Mouse (Mus musculus) hindbrain, postnatal 0 days (tissue): ENCODE results near the gene Atg2a. TPM values are rescaled to one million over a fixed set of nuclear protein-coding genes. Genes with fewer than 3 reads are reported as not detected.

Experiments
- ATAC-seq: fragments of 200-750 bp; cut with Nextera tagmentation; 2 replicates; pipeline ENCODE4 v1.8.0; 2017; ENCODE audit warnings: mild to moderate bottlenecking, moderate TSS enrichment, moderate library complexity
- DNase-seq: peaks from one replicate; pipeline ENCODE4 v3.0.0-alpha.2; 2015; ENCODE audit warnings: low spot score
- H3K27ac ChIP-seq: fragments of 300-500 bp; sonication (generic); 2 replicates; pipeline ENCODE4 v1.5.1; 2014; ENCODE audit warnings: mild to moderate bottlenecking
- H3K27me3 ChIP-seq: fragments of 300-500 bp; sonication (generic); 2 replicates; pipeline ENCODE4 v1.6.1; 2014; ENCODE audit warnings: low read length, mixed read lengths; ENCODE audit not compliant: insufficient read depth
- H3K36me3 ChIP-seq: fragments of 300-500 bp; sonication (generic); 2 replicates; pipeline ENCODE4 v1.6.1; 2014; ENCODE audit warnings: low read length, mixed read lengths; ENCODE audit not compliant: insufficient read depth
- H3K4me1 ChIP-seq: fragments of 300-500 bp; sonication (generic); 2 replicates; pipeline ENCODE4 v1.6.1; 2014; ENCODE audit warnings: antibody characterized with exemption, low read length, mixed read lengths; ENCODE audit not compliant: insufficient read depth
- H3K4me2 ChIP-seq: fragments of 300-500 bp; sonication (generic); 2 replicates; pipeline ENCODE4 v1.6.1; 2014; ENCODE audit warnings: low read depth, mild to moderate bottlenecking, low read length, moderate library complexity, mixed read lengths
- H3K4me3 ChIP-seq: fragments of 300-500 bp; sonication (generic); 2 replicates; pipeline ENCODE4 v1.5.1; 2014; ENCODE audit warnings: low read length
- H3K9ac ChIP-seq: fragments of 300-500 bp; sonication (generic); replicated peaks from 2 replicates; pipeline ENCODE4 v1.6.1; 2014; ENCODE audit warnings: mild to moderate bottlenecking, low read length, moderate library complexity, mixed read lengths
- H3K9me3 ChIP-seq: fragments of 300-500 bp; sonication (generic); 2 replicates; pipeline ENCODE4 v1.6.1; 2016; ENCODE audit warnings: low read length, mixed read lengths
- CTCF ChIP-seq: IDR thresholded peaks from 2 replicates; pipeline ENCODE4 v1.5.1; 2016; ENCODE audit warnings: antibody characterized with exemption, control low read depth, low read depth
- WGBS: fragments of 180-500 bp; shearing (Covaris S2); extraction: QIAGEN DNeasy Blood & Tissue Kit; methylation state at CpG from one replicate; pipeline ENCODE4 v1.1.7; 2014; 5-methylcytosine and 5-hydroxymethylcytosine counted together
- polyA plus RNA-seq: library from polyadenylated mRNA; unstranded; fragments of >200 nt; fragmentation: Nextera tagmentation; extraction: Ambion mirVana; gene quantifications from 2 replicates; pipeline ENCODE4 v1.2.1, GENCODE M21; 2015
- total RNA-seq: library from RNA; depleted of rRNA; stranded (reverse); fragments of >200 nt; gene quantifications from 2 replicates; pipeline ENCODE4 v1.2.3, GENCODE M21; 2014; rRNA removed

The Atg2a gene
- 38.7 and 43.4 TPM in 2 replicates for total RNA-seq
- polyA plus RNA-seq = 7.6 and 8.9 TPM in 2 replicates

DNA sequence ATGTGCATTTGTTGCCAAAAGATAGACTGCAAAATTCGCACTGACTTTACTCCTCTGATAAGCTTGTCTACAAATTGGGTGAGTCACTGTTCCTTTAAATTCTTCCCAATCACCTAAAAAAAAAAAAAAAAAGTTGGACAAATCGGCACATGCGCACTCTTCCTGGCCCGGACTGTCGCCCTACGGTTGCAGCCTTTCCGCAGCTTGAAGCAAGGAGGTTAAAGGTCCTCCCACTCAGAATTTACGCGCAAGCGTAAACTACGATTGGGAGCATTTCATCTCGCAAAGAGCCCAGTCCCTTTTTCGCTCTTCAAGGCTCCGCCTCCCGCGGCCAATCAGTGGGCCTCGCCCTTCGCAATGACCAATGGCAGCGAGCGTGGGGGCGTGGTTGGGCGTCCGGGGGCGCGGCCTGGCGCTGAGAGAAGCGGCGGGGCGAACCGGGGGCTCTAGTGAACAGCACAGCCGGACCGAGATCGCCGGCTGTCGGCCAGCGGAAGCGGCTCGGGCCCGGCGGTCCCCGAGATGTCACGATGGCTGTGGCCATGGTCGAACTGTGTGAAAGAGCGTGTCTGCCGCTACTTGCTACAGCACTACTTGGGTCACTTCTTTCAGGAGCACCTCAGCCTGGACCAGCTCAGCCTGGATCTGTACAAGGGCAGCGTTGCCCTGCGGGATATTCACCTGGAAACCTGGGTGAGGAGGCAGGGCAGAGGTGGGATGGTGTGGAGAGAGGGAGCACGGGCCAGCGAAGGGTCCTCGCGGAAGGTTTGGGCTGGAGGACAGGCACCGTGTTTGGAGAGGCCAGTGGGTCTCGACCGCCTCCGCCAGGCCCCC lies at the start of gene Atg2a:
Atg2a (plus strand) TSS at position 395 of the 834 bp plus-strand sequence.
- WGBS = under 1% methylated on average over 55 of the region's 55 CpGs
- Histone ChIP-seq H3K4me1 (peaks cover 8% of the 10 kb centered on the region; the same call in 1 of the 2 replicates), H3K9me3 (no peaks in the 10 kb centered on the region), H3K4me2 (peak within 1 kb of the TSS; percentile 79), H3K9ac (peak within 1 kb of the TSS; percentile 93), H3K36me3 (peaks cover 22% of the 10 kb centered on the region; the same call in 1 of the 2 replicates), H3K4me3 (peak within 1 kb of the TSS; percentile 86), H3K27me3 (no peaks in the 10 kb centered on the region), H3K27ac (peak within 1 kb of the TSS; percentile 77)
- peak; percentile 19 for TF ChIP-seq CTCF
- DNase-seq = peak; percentile 100
- peak; percentile 96 for ATAC-seq

GRCm38 (mm10) chr19:6204265-6204664 lies 37.2 kb upstream of the Atg2a start:
- WGBS = 79% methylated on average over 2 of the region's 2 CpGs
- ATAC-seq = no peak
- H3K9me3 ChIP-seq = no peaks in the 10 kb centered on the region
- H3K9ac ChIP-seq = no peak overlapping the region
- no peak for DNase-seq
- H3K27ac ChIP-seq = no peak overlapping the region
- H3K4me2 ChIP-seq = no peak overlapping the region
- no peak overlapping the region for H3K4me3 ChIP-seq
- no peaks in the 10 kb centered on the region for H3K27me3 ChIP-seq
- no peaks in the 10 kb centered on the region for H3K36me3 ChIP-seq
- H3K4me1 ChIP-seq = no peaks in the 10 kb centered on the region
- TF ChIP-seq CTCF = no peak

- H3K4me2 ChIP-seq = no peak overlapping the region
- H3K9me3 ChIP-seq = no peaks in the 10 kb centered on the region
- no peak overlapping the region for H3K9ac ChIP-seq
- H3K36me3 ChIP-seq = no peaks in the 10 kb centered on the region
- TF ChIP-seq CTCF = no peak
- H3K27me3 ChIP-seq = no peaks in the 10 kb centered on the region
- WGBS = 70% methylated on average over 5 of the region's 5 CpGs
- DNase-seq (no peak), ATAC-seq (no peak)
- no peaks in the 10 kb centered on the region for H3K4me1 ChIP-seq
- no peak overlapping the region for H3K27ac ChIP-seq
- no peak overlapping the region for H3K4me3 ChIP-seq
Observed at GRCm38 (mm10) chr19:6206716-6207115, 34.8 kb upstream of the Atg2a start.

DNA sequence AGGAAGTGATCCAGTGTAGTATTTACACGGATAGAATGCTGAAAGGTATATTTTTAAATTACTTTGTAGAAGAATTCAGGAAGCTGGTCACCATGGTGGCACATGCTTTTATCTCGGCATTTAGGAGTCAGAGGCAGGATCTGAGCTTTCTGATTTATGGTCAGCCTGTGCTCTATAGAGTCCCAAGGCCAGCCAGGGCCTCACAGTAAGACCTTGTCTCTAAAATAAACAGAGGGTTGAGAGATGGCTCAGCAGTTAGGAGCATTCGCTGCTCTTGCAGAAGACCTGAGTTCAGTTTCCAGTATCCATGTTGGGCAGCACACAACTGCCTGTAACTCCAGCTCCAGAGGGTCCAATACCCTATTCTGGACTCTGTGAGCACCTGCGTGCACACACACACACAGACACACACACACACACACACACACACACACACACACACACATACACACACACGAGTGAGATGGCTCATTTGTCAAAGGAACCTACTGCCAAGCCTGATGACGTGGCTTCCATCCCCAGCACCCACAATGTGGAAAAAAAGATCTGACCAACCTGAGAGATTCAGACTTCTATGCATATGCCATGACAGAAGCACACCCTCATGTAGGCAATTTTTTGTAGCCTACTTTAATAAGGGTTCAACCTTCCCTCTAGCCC lies 25.3 kb upstream of the Atg2a start:
- 83% methylated on average over 6 of the region's 6 CpGs for WGBS
- Histone ChIP-seq H3K9me3 (no peaks in the 10 kb centered on the region), H3K27ac (no peak overlapping the region), H3K36me3 (no peaks in the 10 kb centered on the region), H3K4me3 (no peak overlapping the region), H3K9ac (no peak overlapping the region), H3K4me1 (no peaks in the 10 kb centered on the region), H3K27me3 (no peaks in the 10 kb centered on the region), H3K4me2 (no peak overlapping the region)
- no peak for TF ChIP-seq CTCF
- ATAC-seq = no peak
- DNase-seq = no peak

GRCm38 (mm10) chr19:6218606-6219005 lies 22.9 kb upstream of the Atg2a start:
- Histone ChIP-seq H3K4me2 (no peak overlapping the region), H3K27ac (no peak overlapping the region)
- 74% methylated on average over 6 of the region's 6 CpGs for WGBS

DNA sequence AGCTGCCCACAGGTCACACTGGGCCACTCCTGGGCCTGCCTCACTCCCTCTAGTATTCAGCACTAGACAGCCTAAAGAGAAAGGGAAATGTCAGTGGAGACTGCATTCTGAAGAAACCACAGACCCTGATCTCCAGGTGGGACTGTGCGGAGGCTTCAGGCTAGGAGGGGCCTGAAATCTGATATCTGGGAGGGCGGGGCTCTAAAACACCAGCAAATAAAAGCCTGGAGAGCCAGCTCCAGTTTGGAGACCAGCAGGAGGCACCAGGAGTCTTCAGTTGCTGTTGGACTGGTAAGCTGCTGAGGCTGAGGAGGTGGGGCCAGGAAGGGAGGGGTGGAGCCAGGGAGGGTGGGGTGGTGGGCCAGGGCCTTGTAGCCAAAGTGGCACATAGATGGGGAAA lies 15.3 kb upstream of the Atg2a start, which contains the start of gene Gpha2:
Gpha2 (plus strand) TSS at position 246 of the 400 bp plus-strand sequence.
- no peaks in the 10 kb centered on the region for H3K27me3 ChIP-seq
- no peak within 1 kb of the TSS for H3K4me2 ChIP-seq
- no peak within 1 kb of the TSS for H3K27ac ChIP-seq
- ATAC-seq (no peak), DNase-seq (no peak)
- no peak within 1 kb of the TSS for H3K9ac ChIP-seq
- TF ChIP-seq CTCF = no peak
- no peaks in the 10 kb centered on the region for H3K9me3 ChIP-seq
- WGBS = 23% methylated on average over 2 of the region's 2 CpGs
- H3K4me3 ChIP-seq = no peak within 1 kb of the TSS
- H3K4me1 ChIP-seq = no peaks in the 10 kb centered on the region
- H3K36me3 ChIP-seq = peaks cover 45% of the 10 kb centered on the region

More at GRCm38 (mm10) chr19:6218606-6219005, 22.9 kb upstream of the Atg2a start:
- no peak overlapping the region; the same call in 1 of the 2 replicates for H3K9ac ChIP-seq
- no peaks in the 10 kb centered on the region for H3K27me3 ChIP-seq
- DNase-seq = no peak
- no peaks in the 10 kb centered on the region for H3K9me3 ChIP-seq
- H3K4me1 ChIP-seq = no peaks in the 10 kb centered on the region
- H3K36me3 ChIP-seq = no peaks in the 10 kb centered on the region
- no peak for TF ChIP-seq CTCF
- ATAC-seq = no peak
- H3K4me3 ChIP-seq = no peak overlapping the region
